ENCODE assay signal across 29 mouse cellular contexts in genomic region chr3:153817376-153817890, GRCm38 (mm10). TPM values are rescaled to one million over a fixed set of nuclear protein-coding genes. Genes with fewer than 3 reads are reported as not detected.
A peak's percentile ranks its signal among the peaks of the same experiment; 100 is the strongest.
DNase-seq lines count a peak whose midpoint lies in the region; ATAC-seq and TF ChIP-seq lines count a peak whose summit lies in the region.
"Had no signal": no experiment of that assay in that cellular context is flagged by ENCODE, and none has a peak within 500 bp of the region (broad histone marks: within the 10 kb centered on the region; RNA-seq: fewer than 3 reads in every experiment).

No protein-coding gene starts in this region.

- no peaks in the 10 kb centered on the region for H3K9me3 ChIP-seq in embryonic facial prominence, embryonic 10.5 days
- H3K9me3 ChIP-seq in kidney, embryonic 16.5 days (ENCODE audit: low read length): no peaks in the 10 kb centered on the region
- H3K9me3 ChIP-seq: forebrain, embryonic 12.5 days; hindbrain, embryonic 13.5 days; stomach, embryonic 15.5 days had no signal

- intact Hi-C loops in left cerebral cortex, postnatal 36 days (cut with DNase I): no loop called here

- peaks cover 3% of the 10 kb centered on the region for H3K4me1 ChIP-seq in kidney, adult 2 months (ENCODE audit: control insufficient read depth, insufficient read depth, low read length)
- peaks cover 8% of the 10 kb centered on the region for H3K4me1 ChIP-seq in embryonic facial prominence, embryonic 10.5 days
- no peaks in the 10 kb centered on the region for H3K4me1 ChIP-seq in kidney, embryonic 16.5 days (ENCODE audit: insufficient read depth, low read length)
- H3K4me1 ChIP-seq: hindbrain, embryonic 13.5 days; stomach, embryonic 15.5 days had no signal

- no peak overlapping the region for H3K4me2 ChIP-seq in kidney, embryonic 16.5 days (replicated peaks; ENCODE audit: low read depth, low read length)
- H3K4me2 ChIP-seq: forebrain, embryonic 12.5 days; heart, embryonic 11.5 days; hindbrain, embryonic 13.5 days; lung, embryonic 14.5 days; stomach, embryonic 15.5 days had no signal

- H3K4me3 ChIP-seq in kidney, adult 2 months (ENCODE audit: insufficient read depth, low read depth, low read length): no peak overlapping the region
- no peak overlapping the region for H3K4me3 ChIP-seq in embryonic facial prominence, embryonic 10.5 days
- H3K4me3 ChIP-seq in kidney, embryonic 16.5 days (ENCODE audit: low read length): no peak overlapping the region
- H3K4me3 ChIP-seq: erythroblast, embryonic 14.5 days; forebrain, embryonic 12.5 days; hindbrain, embryonic 13.5 days; layer of hippocampus, adult 2 months; left cerebral cortex, adult 2 months; stomach, embryonic 15.5 days had no signal

- WGBS in kidney, adult 2 months: 49% methylated on average over 9 of the region's 9 CpGs
- WGBS in embryonic facial prominence, embryonic 10.5 days: 88% methylated on average over 9 of the region's 9 CpGs
- WGBS in kidney, embryonic 16.5 days: 69% methylated on average over 9 of the region's 9 CpGs

- no peak overlapping the region for H3K9ac ChIP-seq in kidney, embryonic 16.5 days (replicated peaks; ENCODE audit: low read length)
- H3K9ac ChIP-seq: forebrain, embryonic 12.5 days; hindbrain, embryonic 13.5 days; liver, embryonic 14.5 days; lung, embryonic 14.5 days; stomach, embryonic 15.5 days had no signal

- H3K36me3 ChIP-seq in kidney, adult 2 months (ENCODE audit: control insufficient read depth, insufficient read depth, low read length): no peaks in the 10 kb centered on the region
- no peaks in the 10 kb centered on the region for H3K36me3 ChIP-seq in embryonic facial prominence, embryonic 10.5 days (replicated peaks)
- H3K36me3 ChIP-seq in kidney, embryonic 16.5 days (ENCODE audit: insufficient read depth, low read length): no peaks in the 10 kb centered on the region
- H3K36me3 ChIP-seq: forebrain, embryonic 12.5 days; hindbrain, embryonic 13.5 days; stomach, embryonic 15.5 days had no signal

- H3K27ac ChIP-seq in kidney, adult 2 months (ENCODE audit: insufficient read depth, low read depth, low read length): no peak overlapping the region
- H3K27ac ChIP-seq in embryonic facial prominence, embryonic 10.5 days (replicated peaks): peak overlapping the region; percentile 49; the same call in 1 of the 2 replicates
- H3K27ac ChIP-seq in kidney, embryonic 16.5 days (ENCODE audit: low read length): no peak overlapping the region
- H3K27ac ChIP-seq: forebrain, embryonic 12.5 days; hindbrain, embryonic 13.5 days; layer of hippocampus, adult 2 months; left cerebral cortex, adult 2 months; liver, embryonic 14.5 days; stomach, embryonic 15.5 days had no signal

- no peaks in the 10 kb centered on the region for H3K27me3 ChIP-seq in kidney, adult 2 months (replicated peaks; ENCODE audit: control insufficient read depth, insufficient read depth, low read length)
- H3K27me3 ChIP-seq in embryonic facial prominence, embryonic 10.5 days (replicated peaks; ENCODE audit: low read depth, poor library complexity, severe bottlenecking): no peaks in the 10 kb centered on the region
- H3K27me3 ChIP-seq in kidney, embryonic 16.5 days (ENCODE audit: insufficient read depth, low read length): no peaks in the 10 kb centered on the region
- H3K27me3 ChIP-seq: CH12.LX; forebrain, embryonic 12.5 days; hindbrain, embryonic 13.5 days; stomach, embryonic 15.5 days had no signal

- DNase-seq in kidney, adult 2 months: peak; percentile 75
- no peak for DNase-seq in kidney, postnatal 4 days
- no peak for DNase-seq in embryonic facial prominence, embryonic 10.5 days (ENCODE audit: low spot score)
- DNase-seq in gastrocnemius, postnatal 4 days (ENCODE audit: low spot score in 2 of 2): no peak
- DNase-seq in left cerebral cortex, postnatal 36 days (ENCODE audit: low spot score in 2 of 2): no peak
- DNase-seq: adrenal gland, postnatal 14 days; cerebellum, adult 11 months; cerebellum, adult 9-10 months; gastrocnemius, postnatal 25 days; heart, adult 18-20 months; heart, postnatal 36 days; left cerebral cortex, postnatal 4 days; lung, embryonic 14.5 days; lung, postnatal 14 days; midbrain, embryonic 14.5 days had no signal

- no peak for TF ChIP-seq CTCF in kidney, adult 2 months (conservative IDR thresholded peaks at IDR 0.05; ENCODE audit: insufficient read depth, insufficient read length, low read depth, low read length)

- TF ChIP-seq POLR2A in kidney, adult 2 months (IDR thresholded peaks at IDR 0.05; ENCODE audit: low read depth, low read length): no peak

- ATAC-seq in kidney, embryonic 16.5 days (ENCODE audit: low FRiP score, low TSS enrichment): peak; percentile 43; the same call in 1 of the 2 replicates
- ATAC-seq: intestine, postnatal 0 days had no signal

RNA-seq across cellular contexts. Expression of gene Asb17, which starts 26.6 kb away (rescaled TPM):
- polyA plus RNA-seq in kidney, adult 2 months (2012; rRNA removed): 0.05 and 0.15 TPM in 2 replicates
- 0.19 and 0.34 TPM in 2 replicates for polyA plus RNA-seq in embryonic facial prominence, embryonic 10.5 days (2016; fragmentation: Nextera tagmentation; extraction: Ambion mirVana)
- polyA plus RNA-seq in kidney, embryonic 16.5 days (2015; fragmentation: Nextera tagmentation; extraction: Ambion mirVana): 0.06 TPM in 1 of 2 replicates, not detected in the other
- not detected for total RNA-seq in gastrocnemius, postnatal 4 days (2021)
- not detected for total RNA-seq in left cerebral cortex, postnatal 36 days (2021)
- total RNA-seq: adrenal gland, postnatal 14 days; ES-E14; gastrocnemius, postnatal 25 days; heart, adult 18-20 months; heart, postnatal 36 days; layer of hippocampus, adult 2 months; layer of hippocampus, postnatal 14 days; left cerebral cortex, adult 2 months; left cerebral cortex, postnatal 4 days; monocyte, adult 5-6 weeks had no signal
- polyA plus RNA-seq: erythroblast, embryonic 14.5 days; forebrain, embryonic 12.5 days; intestine, postnatal 0 days; midbrain, embryonic 14.5 days had no signal
